Mouse (Mus musculus): ENCODE measurements around the gene Dock8. TPM values are rescaled to one million over a fixed set of nuclear protein-coding genes. Genes with fewer than 3 reads are reported as not detected.
A peak's percentile ranks its signal among the peaks of the same experiment; 100 is the strongest.

Dock8 gene
- total and polyA plus RNA-seq, 3 experiments, result 9.8 to 37.5 (median 22.4) TPM

GRCm38 (mm10) chr19:24966941-24967340 lies 32.4 kb upstream of the Dock8 start:
- Histone ChIP-seq H3K4me1 (ENCODE audit: control insufficient read depth in 1 of 2, insufficient read depth in 2 of 2) (peaks cover 6 to 61% of the 10 kb centered on the region in 2 experiments), H3K9ac (ENCODE audit: insufficient read depth, low read depth) (no peak overlapping the region), H3K4me3 (replicated peaks in 1 of 3; ENCODE audit: low read depth in 2 of 3, low read length in 2 of 3, poor library complexity in 1 of 3) (no peak overlapping the region), H3K9me3 (replicated peaks; ENCODE audit: low read length) (no peaks in the 10 kb centered on the region), H3K36me3 (replicated peaks in 1 of 2; ENCODE audit: control insufficient read depth in 1 of 2, insufficient read depth in 1 of 2, low read length in 1 of 2) (no peaks in the 10 kb centered on the region), H3K27ac (ENCODE audit: insufficient read depth, low read depth) (no peak overlapping the region), H3K79me2 (replicated peaks; ENCODE audit: control insufficient read depth, extremely low read depth, insufficient read depth, poor library complexity, severe bottlenecking) (no peaks in the 10 kb centered on the region), H3K27me3 (replicated peaks) (no peaks in the 10 kb centered on the region), H3K4me2 (ENCODE audit: insufficient read depth, low read depth, poor library complexity, severe bottlenecking) (no peak overlapping the region; the same call in 1 of the 2 replicates)
- in situ Hi-C loops (cut with MboI; ENCODE audit: low pct_ligation_motif_present, low pct_unique_long_range_greater_than_20kb, low sequenced_read_pairs) (loop anchor here (10.0 kb wide), 1 partner anchor 108 kb away; no protein-coding TSS in a partner anchor), dilution Hi-C loops (cut with MboI; ENCODE audit: extremely low pct_ligation_motif_present, extremely low pct_unique_long_range_greater_than_20kb, low sequenced_read_pairs) (no loop called here)
- TF ChIP-seq ZKSCAN1 (IDR thresholded peaks at IDR 0.05; ENCODE audit: borderline replicate concordance, low read depth, low read length) (no peak), SMC3 (IDR thresholded peaks at IDR 0.05; ENCODE audit: low read depth, low read length) (no peak), IRF4 (IDR thresholded peaks at IDR 0.05; ENCODE audit: low read depth, low read length) (no peak), RAD21 (IDR thresholded peaks at IDR 0.05; ENCODE audit: low read depth, low read length) (no peak), TCF12 (IDR thresholded peaks at IDR 0.05; ENCODE audit: low read depth, low read length) (no peak), ZNF384 (IDR thresholded peaks at IDR 0.05; ENCODE audit: low read depth, low read length) (no peak), ELF1 (IDR thresholded peaks at IDR 0.05; ENCODE audit: low read depth, low read length) (no peak), JUND (conservative IDR thresholded peaks at IDR 0.05; ENCODE audit: low read depth, low read length) (no peak), ZC3H11A (IDR thresholded peaks at IDR 0.05; ENCODE audit: low read depth, low read length) (no peak), RCOR1 (conservative IDR thresholded peaks at IDR 0.05; ENCODE audit: low read depth, low read length) (no peak), MXI1 (IDR thresholded peaks at IDR 0.05; ENCODE audit: low read depth, low read length) (no peak)
- DNase-seq (ENCODE audit: extremely low read depth), result no peak

DNA sequence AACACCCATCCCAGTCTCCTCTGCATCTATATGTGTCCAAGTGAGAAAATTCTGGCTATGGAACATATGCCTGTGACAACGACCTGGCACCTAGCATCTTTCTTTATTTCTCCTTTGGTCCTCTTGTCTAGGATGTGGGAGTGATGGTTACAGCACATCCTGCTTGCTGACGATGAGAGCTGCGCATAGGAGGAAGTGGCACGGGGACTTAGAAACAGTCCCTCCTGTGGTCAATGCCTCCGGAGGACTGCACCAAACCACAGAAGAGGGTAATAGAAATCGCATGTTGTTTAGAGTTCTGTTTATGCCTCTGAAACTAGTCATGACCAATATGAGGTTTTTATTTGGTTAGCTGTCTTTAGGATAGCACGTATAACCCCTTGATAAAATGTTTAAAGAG lies 28.0 kb upstream of the Dock8 start:
- no peaks in the 10 kb centered on the region for H3K79me2 ChIP-seq (replicated peaks; ENCODE audit: control insufficient read depth, extremely low read depth, insufficient read depth, poor library complexity, severe bottlenecking)
- H3K4me1 ChIP-seq (ENCODE audit: control insufficient read depth in 1 of 2, insufficient read depth in 2 of 2), result peaks cover 6 to 34% of the 10 kb centered on the region in 2 experiments
- H3K4me3 ChIP-seq (replicated peaks in 1 of 3; ENCODE audit: low read depth in 2 of 3, low read length in 2 of 3, poor library complexity in 1 of 3), result no peak overlapping the region
- peak overlapping the region; percentile 11; the same call in 1 of the 2 replicates for H3K4me2 ChIP-seq (ENCODE audit: insufficient read depth, low read depth, poor library complexity, severe bottlenecking)
- H3K27ac ChIP-seq (ENCODE audit: insufficient read depth, low read depth), result no peak overlapping the region
- no peaks in the 10 kb centered on the region for H3K27me3 ChIP-seq (replicated peaks)
- no peak for TF ChIP-seq MAFK (IDR thresholded peaks at IDR 0.05; ENCODE audit: insufficient replicate concordance, low read length)
- TF ChIP-seq POLR2A (IDR thresholded peaks at IDR 0.05; ENCODE audit: low read depth, low read length), result no peak
- TF ChIP-seq EP300 (IDR thresholded peaks at IDR 0.05; ENCODE audit: low read length), result peak; percentile 35; the same call in 1 of the 2 replicates
- no peak for TF ChIP-seq UBTF (IDR thresholded peaks at IDR 0.05; ENCODE audit: low read depth, low read length)
- 0 out of 2 replicates have a peak, but pooled peaks have one; percentile 17 for TF ChIP-seq MEF2A (IDR thresholded peaks at IDR 0.05; ENCODE audit: borderline replicate concordance, low read depth, low read length)
- peak; percentile 14; the same call in 1 of the 2 replicates for TF ChIP-seq ETS1 (conservative IDR thresholded peaks at IDR 0.05; ENCODE audit: low read depth, low read length)
- peak; percentile 64 for TF ChIP-seq NRF1 (IDR thresholded peaks at IDR 0.05; ENCODE audit: low read depth, low read length)
- peak; percentile 82 for TF ChIP-seq ELF1 (IDR thresholded peaks at IDR 0.05; ENCODE audit: low read depth, low read length)
- peak; percentile 64 for TF ChIP-seq IRF4 (IDR thresholded peaks at IDR 0.05; ENCODE audit: low read depth, low read length)
- peak; percentile 69 for TF ChIP-seq BHLHE40 (IDR thresholded peaks at IDR 0.05; ENCODE audit: low read depth, low read length)
- no peaks in the 10 kb centered on the region for H3K36me3 ChIP-seq (replicated peaks in 1 of 2; ENCODE audit: control insufficient read depth in 1 of 2, insufficient read depth in 1 of 2, low read length in 1 of 2)
- no peak overlapping the region for H3K9ac ChIP-seq (ENCODE audit: insufficient read depth, low read depth)
- in situ Hi-C loops (cut with MboI; ENCODE audit: low pct_ligation_motif_present, low pct_unique_long_range_greater_than_20kb, low sequenced_read_pairs), result no loop called here
- dilution Hi-C loops (cut with MboI; ENCODE audit: extremely low pct_ligation_motif_present, extremely low pct_unique_long_range_greater_than_20kb, low sequenced_read_pairs), result no loop called here
- H3K9me3 ChIP-seq (replicated peaks; ENCODE audit: low read length), result no peaks in the 10 kb centered on the region
- DNase-seq (ENCODE audit: extremely low read depth), result peak; percentile 67
